Mouse (Mus musculus): ENCODE results near the gene Fbn1. TPM values are rescaled to one million over a fixed set of nuclear protein-coding genes. Genes with fewer than 3 reads are reported as not detected.

Gene Fbn1
- polyA plus RNA-seq (2015; fragmentation: Nextera tagmentation; extraction: Ambion mirVana), result 14.8 and 19.4 TPM in 2 replicates

DNA sequence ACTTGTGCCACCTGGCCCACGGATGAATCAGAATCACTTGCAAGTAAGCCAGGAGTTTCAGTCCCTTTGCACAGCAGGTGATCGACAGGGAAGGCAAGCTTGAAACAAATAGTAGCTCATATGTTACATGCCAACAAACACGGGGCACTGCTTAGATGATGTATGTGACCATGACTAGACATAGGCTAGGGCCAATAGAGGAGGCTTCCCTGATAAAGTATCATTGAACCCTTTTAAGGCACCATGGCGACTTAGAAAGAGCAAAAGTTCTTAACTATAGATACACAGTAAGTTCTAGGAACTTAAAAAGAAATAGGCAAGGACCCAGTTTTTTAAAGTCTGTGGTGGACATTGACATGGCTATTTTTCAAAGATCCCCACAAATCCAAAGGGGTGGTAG lies at the start of gene Fbn1:
Gene Fbn1, minus strand, starts transcription at position 101 of the 400 bp plus-strand sequence.
- 86% methylated on average over 4 of the region's 4 CpGs for WGBS
- H3K27me3 ChIP-seq (ENCODE audit: control insufficient read depth, insufficient read depth, low read length), result peaks cover 5% of the 10 kb centered on the region; the same call in 1 of the 2 replicates
- H3K36me3 ChIP-seq (ENCODE audit: control insufficient read depth, insufficient read depth), result no peaks in the 10 kb centered on the region
- peak within 1 kb of the TSS; percentile 98 for H3K4me2 ChIP-seq (ENCODE audit: low read depth, low read length)
- peaks cover 11% of the 10 kb centered on the region; the same call in 1 of the 2 replicates for H3K4me1 ChIP-seq (ENCODE audit: control insufficient read depth, insufficient read depth, low read length)
- peak within 1 kb of the TSS; percentile 83 for H3K9ac ChIP-seq (ENCODE audit: low read length)
- peak within 1 kb of the TSS; percentile 69 for H3K4me3 ChIP-seq (ENCODE audit: low read length)
- ATAC-seq (replicated peaks; ENCODE audit: extremely low read depth, insufficient read depth, low FRiP score), result no peak
- H3K9me3 ChIP-seq (replicated peaks; ENCODE audit: control insufficient read depth, low read length), result no peaks in the 10 kb centered on the region
- peak within 1 kb of the TSS; percentile 88 for H3K27ac ChIP-seq (ENCODE audit: low read length)

DNA sequence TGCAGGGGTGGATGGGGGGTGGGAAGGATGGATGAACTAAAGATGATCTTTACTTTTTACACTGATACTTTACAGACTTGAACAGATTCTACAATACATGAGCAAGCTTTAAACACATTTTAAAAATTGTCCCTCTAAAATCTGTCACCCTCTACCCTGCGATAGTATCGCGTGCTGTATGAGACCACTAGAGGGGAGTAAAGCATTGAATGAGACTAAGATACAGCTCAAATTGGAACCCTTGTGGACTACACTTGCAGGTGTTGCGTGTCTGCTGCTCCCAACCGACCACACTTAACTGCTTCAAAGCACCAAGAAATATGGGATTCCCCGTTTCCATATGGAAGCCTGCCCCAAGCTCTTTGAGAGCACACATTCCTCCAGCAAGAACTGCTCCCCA lies 48.0 kb upstream of the Fbn1 start:
- Histone ChIP-seq H3K4me2 (ENCODE audit: low read depth, low read length) (no peak overlapping the region), H3K27me3 (ENCODE audit: control insufficient read depth, insufficient read depth, low read length) (no peaks in the 10 kb centered on the region), H3K9me3 (replicated peaks; ENCODE audit: control insufficient read depth, low read length) (no peaks in the 10 kb centered on the region), H3K4me3 (ENCODE audit: low read length) (no peak overlapping the region), H3K4me1 (ENCODE audit: control insufficient read depth, insufficient read depth, low read length) (no peaks in the 10 kb centered on the region), H3K27ac (ENCODE audit: low read length) (no peak overlapping the region), H3K9ac (ENCODE audit: low read length) (no peak overlapping the region), H3K36me3 (ENCODE audit: control insufficient read depth, insufficient read depth) (no peaks in the 10 kb centered on the region)
- ATAC-seq (replicated peaks; ENCODE audit: extremely low read depth, insufficient read depth, low FRiP score), result no peak
- WGBS, result 70% methylated on average over 6 of the region's 6 CpGs

DNA sequence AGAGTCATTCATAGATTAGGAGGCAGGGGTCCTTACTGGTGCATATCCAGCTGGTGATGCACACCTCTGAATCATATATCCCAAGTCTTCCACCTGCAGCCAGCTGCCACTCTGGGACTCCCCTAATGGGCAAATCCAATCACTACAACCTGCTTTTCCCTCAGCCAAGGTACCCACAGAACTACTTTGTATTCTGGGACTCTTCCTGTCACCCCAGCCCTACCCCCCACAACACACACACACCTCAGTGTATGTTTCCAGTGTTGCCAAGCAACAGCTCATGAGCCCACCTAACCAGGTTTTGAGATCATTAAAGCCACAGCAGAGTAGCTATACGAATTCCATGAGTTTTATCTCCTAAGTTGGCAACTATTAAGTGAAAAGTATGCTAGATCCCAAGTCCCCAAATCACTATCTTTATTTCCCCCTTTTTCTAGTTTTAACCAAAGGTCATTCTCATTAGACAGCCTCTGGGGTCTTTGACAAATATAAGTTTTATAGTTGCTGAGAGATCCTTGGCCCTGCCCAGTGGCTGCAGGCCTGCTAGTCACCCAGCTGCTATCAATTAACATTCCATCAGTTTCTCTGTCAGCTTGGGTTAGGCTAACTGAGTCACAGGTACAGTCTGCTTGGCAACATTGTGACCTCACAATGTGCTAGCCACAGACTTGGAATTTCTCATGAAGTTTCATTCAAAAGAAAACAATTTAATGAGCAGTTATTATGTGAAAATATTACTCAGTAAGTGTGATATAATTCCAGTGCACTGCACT lies 41.2 kb upstream of the Fbn1 start:
- H3K9ac ChIP-seq (ENCODE audit: low read length), result no peak overlapping the region
- 56% methylated on average over 1 of the region's 1 CpGs for WGBS

GRCm38 (mm10) chr2:125544986-125545385 lies 37.2 kb upstream of the Fbn1 start:
- Histone ChIP-seq H3K4me3 (ENCODE audit: low read length) (no peak overlapping the region), H3K9ac (ENCODE audit: low read length) (no peak overlapping the region), H3K9me3 (replicated peaks; ENCODE audit: control insufficient read depth, low read length) (no peaks in the 10 kb centered on the region), H3K4me1 (ENCODE audit: control insufficient read depth, insufficient read depth, low read length) (no peaks in the 10 kb centered on the region), H3K4me2 (ENCODE audit: low read depth, low read length) (no peak overlapping the region), H3K36me3 (ENCODE audit: control insufficient read depth, insufficient read depth) (no peaks in the 10 kb centered on the region), H3K27ac (ENCODE audit: low read length) (no peak overlapping the region), H3K27me3 (ENCODE audit: control insufficient read depth, insufficient read depth, low read length) (no peaks in the 10 kb centered on the region)
- WGBS, result 75% methylated on average over 3 of the region's 3 CpGs
- no peak for ATAC-seq (replicated peaks; ENCODE audit: extremely low read depth, insufficient read depth, low FRiP score)

More for the DNA sequence above, 41.2 kb upstream of the Fbn1 start:
- Histone ChIP-seq H3K4me1 (ENCODE audit: control insufficient read depth, insufficient read depth, low read length) (no peaks in the 10 kb centered on the region), H3K36me3 (ENCODE audit: control insufficient read depth, insufficient read depth) (no peaks in the 10 kb centered on the region), H3K27me3 (ENCODE audit: control insufficient read depth, insufficient read depth, low read length) (no peaks in the 10 kb centered on the region), H3K9me3 (replicated peaks; ENCODE audit: control insufficient read depth, low read length) (no peaks in the 10 kb centered on the region), H3K27ac (ENCODE audit: low read length) (no peak overlapping the region), H3K4me2 (ENCODE audit: low read depth, low read length) (no peak overlapping the region), H3K4me3 (ENCODE audit: low read length) (no peak overlapping the region)
- ATAC-seq (replicated peaks; ENCODE audit: extremely low read depth, insufficient read depth, low FRiP score), result no peak

DNA sequence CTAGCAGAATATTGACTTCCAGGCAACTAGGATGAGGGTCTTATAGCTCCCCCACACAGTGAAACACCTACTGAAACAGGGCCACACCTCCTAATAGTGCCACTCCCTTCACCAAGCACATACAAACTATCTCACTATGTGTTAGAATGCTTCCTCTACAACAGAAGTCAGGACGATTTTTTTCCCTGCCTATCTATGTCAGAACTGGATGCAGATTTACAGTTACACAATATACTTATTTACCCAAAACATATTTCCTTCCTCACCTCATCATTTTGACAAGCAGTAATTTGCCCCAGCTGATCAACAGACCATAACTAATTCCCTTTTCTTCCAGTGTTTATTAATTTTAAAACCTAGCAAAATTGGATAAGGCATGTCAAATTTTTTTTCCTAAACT lies 35.9 kb upstream of the Fbn1 start:
- no peaks in the 10 kb centered on the region for H3K4me1 ChIP-seq (ENCODE audit: control insufficient read depth, insufficient read depth, low read length)
- no peak overlapping the region for H3K27ac ChIP-seq (ENCODE audit: low read length)
- no peak overlapping the region for H3K4me2 ChIP-seq (ENCODE audit: low read depth, low read length)
- H3K27me3 ChIP-seq (ENCODE audit: control insufficient read depth, insufficient read depth, low read length), result no peaks in the 10 kb centered on the region
- H3K4me3 ChIP-seq (ENCODE audit: low read length), result no peak overlapping the region
- no peak for ATAC-seq (replicated peaks; ENCODE audit: extremely low read depth, insufficient read depth, low FRiP score)
- H3K9me3 ChIP-seq (replicated peaks; ENCODE audit: control insufficient read depth, low read length), result no peaks in the 10 kb centered on the region
- H3K9ac ChIP-seq (ENCODE audit: low read length), result no peak overlapping the region
- no peaks in the 10 kb centered on the region for H3K36me3 ChIP-seq (ENCODE audit: control insufficient read depth, insufficient read depth)
- WGBS, result 48% methylated on average over 1 of the region's 1 CpGs

- Histone ChIP-seq H3K9me3 (replicated peaks; ENCODE audit: control insufficient read depth, low read length) (no peaks in the 10 kb centered on the region), H3K27ac (ENCODE audit: low read length) (no peak overlapping the region), H3K36me3 (ENCODE audit: control insufficient read depth, insufficient read depth) (no peaks in the 10 kb centered on the region), H3K27me3 (ENCODE audit: control insufficient read depth, insufficient read depth, low read length) (no peaks in the 10 kb centered on the region), H3K9ac (ENCODE audit: low read length) (no peak overlapping the region), H3K4me2 (ENCODE audit: low read depth, low read length) (no peak overlapping the region), H3K4me1 (ENCODE audit: control insufficient read depth, insufficient read depth, low read length) (no peaks in the 10 kb centered on the region), H3K4me3 (ENCODE audit: low read length) (no peak overlapping the region)
- ATAC-seq (replicated peaks; ENCODE audit: extremely low read depth, insufficient read depth, low FRiP score), result no peak
- WGBS, result 61% methylated on average over 7 of the region's 7 CpGs
Measured at GRCm38 (mm10) chr2:125541451-125541850, 33.7 kb upstream of the Fbn1 start.

DNA sequence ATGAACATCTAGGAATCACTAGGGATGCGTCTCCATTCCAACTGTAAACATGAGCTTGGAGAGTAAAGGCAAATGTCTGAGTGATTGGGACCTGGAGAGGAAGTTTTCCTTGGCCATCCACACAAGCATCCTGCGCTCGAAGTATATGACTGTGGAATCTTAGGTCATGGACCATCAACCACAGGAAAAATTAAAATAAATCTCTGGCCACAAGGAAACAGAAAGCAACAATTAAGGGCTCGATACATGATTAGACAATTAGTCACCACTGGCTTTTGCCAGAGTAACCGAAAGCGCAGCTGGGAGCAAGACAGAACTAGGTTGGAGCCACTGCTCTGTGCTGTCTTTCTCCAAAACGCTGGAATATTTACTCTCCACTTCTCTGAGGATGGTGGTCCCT lies 32.8 kb upstream of the Fbn1 start:
- WGBS, result 69% methylated on average over 7 of the region's 7 CpGs
- Histone ChIP-seq H3K4me1 (ENCODE audit: control insufficient read depth, insufficient read depth, low read length) (no peaks in the 10 kb centered on the region), H3K9ac (ENCODE audit: low read length) (no peak overlapping the region), H3K4me2 (ENCODE audit: low read depth, low read length) (no peak overlapping the region), H3K36me3 (ENCODE audit: control insufficient read depth, insufficient read depth) (no peaks in the 10 kb centered on the region), H3K9me3 (replicated peaks; ENCODE audit: control insufficient read depth, low read length) (no peaks in the 10 kb centered on the region), H3K4me3 (ENCODE audit: low read length) (no peak overlapping the region), H3K27ac (ENCODE audit: low read length) (no peak overlapping the region), H3K27me3 (ENCODE audit: control insufficient read depth, insufficient read depth, low read length) (no peaks in the 10 kb centered on the region)
- ATAC-seq (replicated peaks; ENCODE audit: extremely low read depth, insufficient read depth, low FRiP score), result no peak

DNA sequence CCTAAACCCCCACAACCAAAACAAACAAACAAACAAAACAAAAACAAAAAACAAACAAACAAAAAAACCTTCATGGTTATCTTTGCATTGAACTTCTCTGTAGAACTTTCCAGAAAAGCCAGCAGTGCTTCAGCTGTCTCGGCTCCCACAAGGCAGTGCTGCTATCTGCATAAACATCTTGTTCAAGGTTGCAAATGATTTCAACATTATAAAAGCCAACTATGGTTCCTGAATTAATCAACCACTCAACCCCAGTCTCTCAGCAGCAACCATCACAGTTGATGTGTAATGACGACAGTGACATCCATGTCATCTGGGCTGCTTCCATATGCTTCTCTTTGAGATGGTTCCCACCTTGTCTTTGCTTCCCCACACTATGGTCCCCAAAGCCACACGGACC lies 31.8 kb upstream of the Fbn1 start:
- 84% methylated on average over 3 of the region's 3 CpGs for WGBS

GRCm38 (mm10) chr2:125530665-125531064 lies 22.9 kb upstream of the Fbn1 start:
- 48% methylated on average over 6 of the region's 6 CpGs for WGBS
- no peak overlapping the region for H3K4me2 ChIP-seq (ENCODE audit: low read depth, low read length)

More for the DNA sequence above, 31.8 kb upstream of the Fbn1 start:
- no peak for ATAC-seq (replicated peaks; ENCODE audit: extremely low read depth, insufficient read depth, low FRiP score)
- no peak overlapping the region for H3K27ac ChIP-seq (ENCODE audit: low read length)
- H3K4me2 ChIP-seq (ENCODE audit: low read depth, low read length), result no peak overlapping the region
- H3K27me3 ChIP-seq (ENCODE audit: control insufficient read depth, insufficient read depth, low read length), result no peaks in the 10 kb centered on the region
- H3K4me3 ChIP-seq (ENCODE audit: low read length), result no peak overlapping the region
- no peaks in the 10 kb centered on the region for H3K4me1 ChIP-seq (ENCODE audit: control insufficient read depth, insufficient read depth, low read length)
- no peaks in the 10 kb centered on the region for H3K9me3 ChIP-seq (replicated peaks; ENCODE audit: control insufficient read depth, low read length)
- H3K9ac ChIP-seq (ENCODE audit: low read length), result no peak overlapping the region
- no peaks in the 10 kb centered on the region for H3K36me3 ChIP-seq (ENCODE audit: control insufficient read depth, insufficient read depth)

More at GRCm38 (mm10) chr2:125530665-125531064, 22.9 kb upstream of the Fbn1 start:
- Histone ChIP-seq H3K9ac (ENCODE audit: low read length) (no peak overlapping the region), H3K4me1 (ENCODE audit: control insufficient read depth, insufficient read depth, low read length) (no peaks in the 10 kb centered on the region), H3K4me3 (ENCODE audit: low read length) (no peak overlapping the region), H3K36me3 (ENCODE audit: control insufficient read depth, insufficient read depth) (no peaks in the 10 kb centered on the region), H3K9me3 (replicated peaks; ENCODE audit: control insufficient read depth, low read length) (no peaks in the 10 kb centered on the region), H3K27ac (ENCODE audit: low read length) (no peak overlapping the region), H3K27me3 (ENCODE audit: control insufficient read depth, insufficient read depth, low read length) (no peaks in the 10 kb centered on the region)
- ATAC-seq (replicated peaks; ENCODE audit: extremely low read depth, insufficient read depth, low FRiP score), result peak; percentile 82
